Mouse (Mus musculus) adrenal gland, postnatal 36 days (tissue): Measurements from ENCODE around the gene Fam104a. TPM values are rescaled to one million over a fixed set of nuclear protein-coding genes. Genes with fewer than 3 reads are reported as not detected.
"Not testable (repeated sequence)": the region's sequence is repeated elsewhere in the genome, so short reads cannot be mapped to it uniquely, and the experiment has no call there.

Source experiments
- DNase-seq, 2 experiments: peaks; one replicate each; pipeline ENCODE4 v3.0.0; 2021; ENCODE audit warnings: mixed read lengths in 1 of 2
- total RNA-seq, 2 experiments: library from RNA; stranded (reverse); gene quantifications; 2 replicates each; pipeline ENCODE4 v1.2.3; 2021

Fam104a gene
- total RNA-seq, 2 experiments from 2014 or later, result 32.0 to 39.7 TPM

- DNase-seq, result peak; percentile 35
Observed at GRCm38 (mm10) chr11:113664279-113664678, 19.7 kb downstream of the Fam104a start.

GRCm38 (mm10) chr11:113661835-113662351 is 22.1 kb downstream of the Fam104a start:
- no peak for DNase-seq

- no peak for DNase-seq
Observed at GRCm38 (mm10) chr11:113660940-113661339, 23.0 kb downstream of the Fam104a start.

GRCm38 (mm10) chr11:113660213-113660612 is 23.7 kb downstream of the Fam104a start:
- not testable (repeated sequence) for DNase-seq

- DNase-seq, result no peak
Observed at GRCm38 (mm10) chr11:113658763-113659162, 25.2 kb downstream of the Fam104a start.

GRCm38 (mm10) chr11:113658319-113658718 is 25.6 kb downstream of the Fam104a start:
- no peak for DNase-seq

GRCm38 (mm10) chr11:113657221-113657620 is 26.7 kb downstream of the Fam104a start:
- DNase-seq, result no peak

GRCm38 (mm10) chr11:113656511-113656932 is 27.4 kb downstream of the Fam104a start:
- peak; percentile 68 to 75 for DNase-seq

- DNase-seq, result no peak
Observed at GRCm38 (mm10) chr11:113654561-113655270, 29.2 kb downstream of the Fam104a start.

GRCm38 (mm10) chr11:113654105-113654504 is 29.9 kb downstream of the Fam104a start:
- no peak for DNase-seq

- DNase-seq, result no peak
Observed at GRCm38 (mm10) chr11:113652516-113652915, 31.4 kb downstream of the Fam104a start.

- DNase-seq, result no peak
Observed at GRCm38 (mm10) chr11:113651907-113652273, 32.1 kb downstream of the Fam104a start.

- no peak for DNase-seq
Observed at GRCm38 (mm10) chr11:113651206-113651906, 32.6 kb downstream of the Fam104a start.

GRCm38 (mm10) chr11:113649353-113650210 is 34.4 kb downstream of the Fam104a start, which contains the start of gene Slc39a11:
Gene Slc39a11 (minus strand): TSS chr11:113650079.
- DNase-seq, result peak; percentile 75 to 83

- peak in 1 of 2 experiments; percentile 15 for DNase-seq
Observed at GRCm38 (mm10) chr11:113648690-113649352, 35.1 kb downstream of the Fam104a start, which contains the start of gene Cog1. Gene Cog1 (plus strand): TSS chr11:113649169.

GRCm38 (mm10) chr11:113648152-113648551 is 35.8 kb downstream of the Fam104a start:
- DNase-seq, result peak; percentile 86 to 92

- no peak for DNase-seq
Observed at GRCm38 (mm10) chr11:113645181-113645580, 38.8 kb downstream of the Fam104a start.

GRCm38 (mm10) chr11:113638680-113639079 is 45.3 kb downstream of the Fam104a start:
- DNase-seq, result no peak

- no peak for DNase-seq
Observed at GRCm38 (mm10) chr11:113634699-113635121, 49.2 kb downstream of the Fam104a start.

GRCm38 (mm10) chr11:113633398-113633797 is 50.6 kb downstream of the Fam104a start:
- no peak for DNase-seq

GRCm38 (mm10) chr11:113632303-113632702 is 51.7 kb downstream of the Fam104a start:
- no peak for DNase-seq
